Mouse (Mus musculus) G1E-ER4 (cell line): ENCODE data around the gene Glis2. TPM values are rescaled to one million over a fixed set of nuclear protein-coding genes. Genes with fewer than 3 reads are reported as not detected.

ENCODE experiments used
- GATA1 ChIP-seq: IDR thresholded peaks from one replicate; pipeline ENCODE4 v1.8.0; 2012; ENCODE audit warnings: low read length, inconsistent platforms
- polyA plus RNA-seq: library from polyadenylated mRNA; stranded (reverse); fragments of >175 nt; gene quantifications from 2 replicates; pipeline ENCODE4 v1.2.3, GENCODE M21; 2012

Gene Glis2
- polyA plus RNA-seq, 1 experiment = 0.44 TPM

DNA sequence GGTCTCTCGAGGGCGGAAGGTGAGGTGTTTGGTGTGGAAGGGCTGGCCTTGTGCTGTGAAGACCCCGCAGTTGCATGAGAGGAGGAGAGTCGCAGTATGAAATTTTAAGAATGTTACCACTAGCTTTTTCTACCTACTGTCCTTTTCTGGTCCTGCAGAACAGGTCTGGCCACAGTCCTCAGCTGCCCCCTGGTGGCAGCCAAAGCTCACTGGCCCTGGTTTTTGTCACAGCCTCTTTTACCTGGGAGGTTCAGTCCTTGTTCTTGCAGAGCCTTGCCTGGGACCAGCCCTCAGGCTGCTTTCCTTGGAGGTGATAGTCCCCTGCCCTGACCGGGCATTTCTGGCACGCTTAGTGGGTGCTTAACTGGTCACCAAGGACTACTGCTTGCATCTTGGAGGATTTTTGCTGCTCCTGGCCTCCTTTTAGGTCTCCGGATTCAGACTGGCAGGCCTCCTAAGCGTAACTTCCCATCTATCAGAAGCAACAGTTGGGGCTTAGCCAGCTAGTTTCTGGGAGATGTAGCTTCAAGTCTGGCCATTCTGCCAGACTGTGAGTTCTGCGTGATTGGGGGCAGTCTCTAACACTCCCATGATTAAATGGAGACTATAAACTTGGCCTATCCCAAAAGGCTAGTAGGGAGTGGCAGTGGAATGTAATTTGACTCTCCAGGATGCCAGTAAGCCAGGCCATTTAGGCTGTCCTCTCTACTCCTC lies 13.5 kb downstream of the Glis2 start:
- TF ChIP-seq GATA1 = no peak

DNA sequence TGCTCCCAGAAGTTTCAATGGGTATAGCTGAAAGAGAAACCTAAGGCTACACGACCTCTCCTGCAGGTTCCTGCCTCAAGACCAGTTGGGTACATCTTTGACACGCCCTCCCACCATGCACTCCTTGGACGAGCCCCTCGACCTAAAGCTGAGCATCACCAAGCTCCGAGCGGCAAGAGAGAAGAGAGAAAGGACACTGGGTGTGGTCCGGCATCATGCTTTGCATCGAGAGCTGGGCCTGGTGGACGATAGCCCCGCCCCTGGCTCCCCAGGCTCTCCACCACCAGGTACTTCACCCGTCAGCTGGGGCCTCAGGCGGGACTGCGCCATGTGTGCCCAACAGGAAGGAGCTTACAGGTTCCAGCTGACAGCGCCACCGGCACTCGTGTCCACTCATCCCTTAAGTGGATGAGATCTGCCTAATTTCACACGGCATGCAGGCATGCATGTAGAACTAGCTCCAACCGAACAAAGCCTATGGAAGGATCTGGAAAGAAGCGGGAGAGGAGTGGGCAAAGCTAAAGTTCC lies 14.1 kb downstream of the Glis2 start:
- TF ChIP-seq GATA1 = no peak

DNA sequence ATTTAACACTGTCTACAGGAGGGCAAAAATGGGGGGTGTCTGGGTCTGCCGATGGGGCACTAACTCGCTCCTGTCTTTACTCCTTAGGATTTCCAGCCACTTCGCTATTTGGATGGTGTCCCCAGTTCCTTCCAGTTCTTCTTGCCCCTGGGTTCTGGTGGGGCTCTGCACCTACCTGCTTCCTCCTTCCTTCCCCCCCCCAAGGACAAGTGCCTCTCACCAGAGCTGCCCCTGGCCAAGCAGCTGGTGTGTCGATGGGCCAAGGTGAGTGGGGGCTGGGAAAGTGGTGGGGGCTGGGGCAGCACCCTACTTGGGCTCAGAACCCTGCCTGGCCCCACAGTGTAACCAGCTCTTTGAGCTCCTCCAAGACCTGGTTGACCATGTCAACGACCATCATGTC lies 16.7 kb downstream of the Glis2 start:
- TF ChIP-seq GATA1 = no peak

DNA sequence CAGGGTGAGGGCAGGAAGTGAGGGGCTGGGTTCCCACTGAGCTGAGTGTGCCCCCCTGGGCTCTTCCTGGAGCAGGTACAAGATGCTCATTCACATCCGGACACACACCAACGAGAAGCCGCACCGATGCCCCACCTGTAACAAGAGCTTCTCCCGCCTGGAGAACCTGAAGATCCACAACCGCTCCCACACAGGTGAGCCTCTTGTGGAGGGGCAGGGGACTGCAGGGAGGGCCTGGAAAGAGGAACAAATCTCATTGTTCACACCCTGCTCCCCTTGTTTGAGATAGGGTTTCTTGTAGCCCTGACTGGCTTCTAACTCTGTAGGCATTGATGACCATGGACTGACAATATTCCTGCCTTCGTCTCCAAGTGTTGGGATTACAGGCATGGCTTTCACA lies 17.2 kb downstream of the Glis2 start:
- no peak for TF ChIP-seq GATA1

DNA sequence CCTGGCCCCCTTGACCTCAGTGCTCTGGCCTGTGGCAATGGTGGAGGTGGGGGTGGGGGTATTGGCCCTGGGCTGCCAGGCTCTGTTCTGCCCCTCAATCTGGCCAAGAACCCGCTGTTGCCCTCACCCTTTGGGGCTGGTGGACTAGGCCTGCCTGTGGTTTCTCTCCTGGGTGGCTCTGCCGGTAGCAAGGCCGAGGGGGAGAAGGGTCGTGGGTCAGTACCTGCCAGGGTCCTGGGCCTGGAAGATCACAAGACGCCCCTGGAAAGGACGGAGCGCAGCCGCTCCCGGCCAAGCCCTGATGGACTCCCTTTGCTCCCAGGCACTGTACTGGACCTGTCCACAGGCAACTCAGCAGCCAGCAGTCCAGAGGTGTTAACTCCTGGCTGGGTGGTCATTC lies 19.2 kb downstream of the Glis2 start:
- no peak for TF ChIP-seq GATA1

DNA sequence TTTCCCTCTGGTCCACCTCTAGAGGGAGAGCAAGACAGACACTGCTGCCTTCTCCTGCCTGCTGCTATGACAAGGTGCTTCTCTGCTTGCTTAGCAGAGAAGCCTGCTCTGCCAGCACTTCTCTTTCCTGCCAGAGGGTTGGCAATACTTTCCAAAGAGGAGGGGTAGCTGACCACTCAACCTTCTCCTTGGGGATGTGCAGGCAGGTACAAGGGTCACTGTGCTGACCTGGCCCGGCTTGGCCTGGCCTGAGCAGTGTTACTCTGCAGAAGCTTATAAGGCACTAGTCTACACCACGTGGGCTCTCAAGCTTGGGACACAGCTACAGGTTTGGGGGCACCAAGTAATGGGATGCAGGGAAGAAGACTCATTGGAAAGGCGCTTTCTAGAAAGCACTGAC lies 20.1 kb downstream of the Glis2 start:
- no peak for TF ChIP-seq GATA1

DNA sequence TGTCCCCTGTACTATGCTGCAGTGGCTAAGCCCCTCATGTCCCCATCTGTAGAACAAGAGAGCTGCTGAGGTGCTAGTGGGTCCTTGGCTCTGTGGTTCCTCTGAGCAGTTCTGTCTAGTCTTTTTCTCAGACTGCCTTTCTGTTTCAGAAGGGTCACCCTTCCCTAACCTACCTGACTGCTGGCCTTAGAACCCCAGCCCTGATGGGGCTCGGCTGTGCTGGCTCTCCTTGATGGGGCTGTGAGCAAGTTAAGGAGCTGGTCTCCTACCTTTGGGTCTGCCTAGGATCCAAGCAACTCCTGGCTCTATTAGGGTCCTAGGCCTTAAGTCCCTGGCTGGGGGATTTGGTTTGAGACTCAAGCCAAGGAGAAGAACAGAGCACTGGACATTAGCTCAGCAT lies 20.8 kb downstream of the Glis2 start:
- TF ChIP-seq GATA1 = no peak

DNA sequence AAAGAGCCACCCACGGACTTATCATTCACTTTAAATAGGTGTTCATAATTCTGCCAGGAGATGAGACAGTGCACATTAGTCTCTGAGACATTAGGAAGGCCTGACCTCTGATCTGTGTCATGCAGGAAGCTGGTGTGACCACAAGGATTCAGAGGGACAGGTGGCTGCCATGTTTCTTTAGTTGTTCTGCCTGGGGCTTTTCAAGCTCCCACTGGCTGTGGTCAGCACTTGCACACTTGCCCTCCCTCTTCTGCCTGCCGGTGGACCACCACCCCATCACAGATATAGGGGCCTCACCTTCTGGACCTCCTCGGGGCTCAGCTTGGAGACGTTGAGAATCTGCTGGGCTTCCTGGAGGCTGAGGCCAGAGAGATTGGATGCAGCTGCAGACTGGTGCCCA lies 22.3 kb downstream of the Glis2 start:
- TF ChIP-seq GATA1 = no peak

DNA sequence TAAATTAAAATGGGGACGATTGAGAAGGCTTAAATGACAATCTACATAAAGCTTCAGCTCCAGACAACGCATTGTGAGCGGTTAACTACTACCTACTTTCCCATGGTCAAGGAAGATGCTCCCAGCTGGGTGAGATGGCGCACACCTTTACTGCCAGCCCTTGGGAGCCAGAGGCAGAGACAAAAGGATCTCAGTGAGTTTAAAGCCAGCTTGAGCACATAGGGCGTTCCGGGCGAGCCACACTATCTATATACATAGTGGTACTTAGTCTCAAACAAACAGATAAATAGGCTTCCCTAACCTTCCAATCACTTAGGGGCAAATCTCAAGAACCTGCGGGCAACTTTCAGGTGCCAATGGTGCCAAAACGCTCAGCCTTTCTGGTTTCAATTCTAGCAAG lies 29.6 kb downstream of the Glis2 start:
- TF ChIP-seq GATA1 = no peak

DNA sequence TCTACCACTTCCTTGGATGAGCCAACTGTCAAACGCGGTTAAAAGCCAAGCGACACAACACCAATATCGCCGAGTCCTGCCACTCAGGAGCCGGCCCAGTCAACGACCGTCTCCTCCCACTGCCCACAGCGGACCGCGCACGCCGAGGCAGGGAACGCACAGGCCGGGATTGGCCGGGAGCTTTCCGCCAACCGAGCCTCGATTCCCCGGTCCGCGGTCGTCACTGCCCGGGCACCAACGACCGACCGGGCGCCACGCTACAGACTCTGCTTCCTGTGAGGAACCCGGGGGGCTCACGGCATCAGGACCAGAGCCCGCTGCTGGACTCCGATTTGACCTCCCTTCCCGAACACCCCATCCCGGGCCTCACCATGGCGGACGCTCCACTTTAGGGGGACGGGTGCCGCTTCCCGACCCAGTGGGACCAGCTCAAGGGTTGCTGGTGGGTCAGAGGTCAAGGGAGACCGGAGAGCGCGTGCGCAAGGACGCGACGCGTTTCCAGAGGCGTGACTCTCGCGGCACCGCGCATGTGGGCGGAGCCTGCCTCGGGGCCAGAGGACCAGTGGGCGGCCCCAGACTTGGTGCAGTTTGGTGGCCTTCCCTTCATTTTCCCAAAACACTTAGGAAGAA lies 30.1 kb downstream of the Glis2 start, which contains the start of gene Pam16:
Gene Pam16 (minus strand): TSS at position 508 of the 630 bp plus-strand sequence.
- TF ChIP-seq GATA1 = no peak

DNA sequence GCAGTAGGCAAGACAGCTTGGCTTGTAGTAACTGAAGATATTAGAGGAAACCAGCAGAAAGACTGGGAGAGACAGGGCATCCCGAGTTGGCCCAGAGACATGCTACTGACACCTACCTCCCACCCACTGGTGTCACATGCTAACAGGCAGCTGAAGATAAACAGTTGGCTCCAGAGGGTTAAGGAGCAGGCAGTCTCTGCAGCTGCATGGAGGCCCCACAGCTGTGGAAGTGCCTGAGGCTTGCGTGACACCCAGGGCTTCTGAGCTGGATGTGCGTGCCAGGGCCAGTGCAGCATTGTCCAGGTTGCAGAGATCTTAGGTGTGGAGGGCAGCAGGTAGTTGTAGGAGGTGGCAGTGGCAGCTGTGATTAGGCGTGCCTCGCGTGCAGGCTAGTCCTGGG lies 32.6 kb downstream of the Glis2 start:
- TF ChIP-seq GATA1 = no peak

DNA sequence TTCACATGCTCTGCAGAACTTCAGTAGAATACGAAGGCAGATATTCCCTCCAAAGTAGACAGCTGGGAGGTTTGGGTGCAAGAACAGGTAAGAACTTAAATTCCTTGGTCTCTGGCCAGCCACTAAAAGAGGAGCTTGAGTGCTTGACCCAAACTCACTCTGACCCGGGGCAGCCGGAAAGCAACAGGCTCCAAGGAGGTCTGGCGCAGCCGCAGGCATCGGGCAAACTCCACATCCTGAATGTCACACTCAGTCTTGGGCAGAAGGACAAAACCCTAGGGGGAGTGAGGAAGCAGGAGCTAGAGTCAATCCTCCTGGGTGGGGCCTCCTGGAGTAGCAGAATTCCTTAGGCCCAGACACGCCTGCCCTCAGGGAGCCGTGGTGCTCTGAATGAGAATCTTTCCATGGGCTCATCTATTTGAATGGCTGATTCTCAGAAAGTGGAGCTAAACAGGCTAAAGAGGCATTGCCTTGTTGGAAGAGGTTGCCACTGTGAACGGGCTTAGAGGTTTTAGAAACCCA lies 34.4 kb downstream of the Glis2 start:
- TF ChIP-seq GATA1 = no peak

DNA sequence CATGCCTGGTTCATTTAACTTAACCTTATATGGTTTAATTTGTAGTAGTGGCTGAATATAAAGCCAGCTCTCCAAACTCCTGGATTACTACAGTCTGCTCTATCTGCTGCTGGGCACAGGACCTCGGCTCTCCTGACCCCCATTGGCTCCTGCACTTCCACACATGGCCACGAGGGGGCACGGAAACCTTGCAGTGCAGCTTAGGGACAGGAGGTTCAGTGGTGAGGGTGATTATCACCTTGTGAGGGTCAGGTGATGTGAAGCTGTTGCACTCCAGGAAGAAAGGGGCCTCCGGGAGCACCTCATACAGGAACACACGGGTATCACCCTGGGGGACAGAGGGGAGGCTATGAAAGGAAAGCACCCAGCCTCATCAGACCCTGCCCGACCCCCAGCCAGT lies 35.4 kb downstream of the Glis2 start:
- no peak for TF ChIP-seq GATA1

DNA sequence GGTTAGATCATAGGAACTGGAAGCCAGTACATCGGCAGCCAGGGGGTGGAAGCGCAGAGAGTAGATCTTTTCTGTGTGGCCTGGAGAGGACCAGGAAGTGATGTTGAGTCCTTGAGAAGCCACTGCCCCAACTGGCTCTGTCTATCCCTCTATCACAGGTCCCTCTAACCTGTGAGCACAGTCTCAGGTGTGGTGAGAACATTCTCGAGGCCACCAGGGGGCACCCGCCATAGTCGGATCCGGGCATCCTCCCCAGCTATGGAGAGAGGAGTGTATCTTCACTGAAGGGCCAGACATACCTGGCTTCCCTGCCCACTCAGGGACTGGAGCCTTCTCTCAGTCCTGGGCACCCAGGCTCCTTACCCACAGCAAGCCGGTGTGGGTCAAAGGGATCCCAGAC lies 37.5 kb downstream of the Glis2 start:
- no peak for TF ChIP-seq GATA1

DNA sequence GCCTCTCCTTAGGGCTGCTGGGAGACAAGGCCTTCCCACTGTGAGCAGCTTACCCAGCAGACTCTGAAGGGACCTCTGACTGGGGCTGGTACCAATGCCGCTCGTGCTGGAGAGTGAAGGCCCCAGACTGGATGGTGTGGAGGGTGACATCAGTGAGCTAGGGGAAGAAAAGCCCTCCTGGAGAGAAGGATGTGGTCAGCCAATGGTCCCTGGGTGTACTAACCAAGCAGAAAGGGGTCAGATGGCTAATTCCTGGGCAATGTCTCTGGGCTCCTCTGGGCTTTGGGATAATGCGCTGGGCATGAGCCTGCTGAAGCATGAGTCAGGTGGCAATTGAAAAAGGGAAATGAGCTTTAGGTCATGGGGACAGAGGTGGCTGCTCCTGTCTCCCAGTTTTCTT lies 39.1 kb downstream of the Glis2 start:
- TF ChIP-seq GATA1 = no peak

DNA sequence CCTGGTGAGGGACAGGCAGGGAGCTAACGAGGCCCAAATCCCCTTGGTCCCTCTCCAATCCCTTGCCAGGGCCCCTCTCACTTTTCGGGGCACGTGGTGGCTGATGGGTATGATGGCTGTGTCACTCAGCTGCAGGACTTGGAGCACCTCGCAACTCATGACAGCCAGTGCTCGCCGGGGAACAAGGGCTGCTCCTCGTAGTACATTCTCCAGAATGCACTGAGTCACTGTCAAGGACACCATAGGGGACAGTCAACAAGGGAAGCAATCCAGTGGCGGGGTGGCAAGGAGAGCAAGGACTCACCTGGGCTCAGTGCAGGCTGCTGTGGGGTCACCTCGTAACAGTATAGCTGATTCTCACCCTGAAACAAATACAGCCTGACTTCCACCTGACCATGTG lies 40.2 kb downstream of the Glis2 start:
- TF ChIP-seq GATA1 = no peak

DNA sequence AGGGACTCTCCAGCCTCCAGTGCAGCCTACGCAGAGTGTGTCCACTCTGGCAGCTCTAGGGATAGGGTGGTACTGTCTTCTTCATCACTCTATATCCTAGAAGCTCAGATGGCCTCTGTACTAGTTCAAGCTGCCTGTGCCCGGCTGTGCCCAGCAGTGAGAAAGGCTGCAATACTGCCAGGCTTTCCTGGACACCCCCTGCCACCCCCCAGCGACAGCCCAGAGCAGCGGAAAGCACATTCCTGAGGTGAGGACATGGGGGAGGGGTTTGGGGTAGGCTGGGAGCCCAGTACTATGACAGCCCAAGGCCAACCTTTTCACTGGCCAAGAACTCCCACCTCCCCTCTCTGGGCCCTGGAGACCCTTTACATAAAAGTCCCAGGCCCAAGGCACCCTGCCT lies 41.2 kb downstream of the Glis2 start:
- no peak for TF ChIP-seq GATA1

DNA sequence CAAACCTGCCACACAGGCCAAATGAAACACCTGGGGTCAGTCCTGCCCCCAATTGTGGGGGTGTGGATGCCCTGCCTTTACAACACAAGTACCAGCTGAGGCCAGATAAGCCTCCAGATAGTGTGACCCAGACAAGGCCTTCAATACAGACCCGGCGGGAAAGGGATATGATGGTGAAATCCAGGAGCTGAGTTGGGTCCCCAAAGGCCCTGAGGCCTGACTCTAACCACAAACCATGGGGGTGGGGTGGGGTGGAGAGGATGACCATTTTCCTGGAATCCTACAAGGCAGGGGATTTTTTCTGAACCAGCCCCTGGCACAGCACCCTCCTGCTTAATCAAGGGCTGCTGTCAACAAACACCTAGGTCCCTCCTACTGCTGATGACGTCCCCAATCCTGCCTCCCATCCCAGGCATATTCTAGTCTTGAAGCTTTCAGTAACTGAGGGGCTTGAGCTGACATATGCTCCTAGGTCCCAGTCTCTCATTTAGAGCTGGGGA lies 44.4 kb downstream of the Glis2 start:
- no peak for TF ChIP-seq GATA1
